Mouse (Mus musculus) thymus, adult 2 months (tissue): Measurements from ENCODE around the gene Mcoln2. TPM values are rescaled to one million over a fixed set of nuclear protein-coding genes. Genes with fewer than 3 reads are reported as not detected.

Experiments
- DNase-seq: peaks from one replicate; pipeline ENCODE4 v3.0.0; 2021
- H3K27ac ChIP-seq: fragments of 200-500 bp; 2 replicates; pipeline ENCODE4 v1.5.1; 2012; ENCODE audit warnings: low read length, control low read depth; ENCODE audit not compliant: control insufficient read depth, insufficient read depth
- H3K27me3 ChIP-seq: fragments of 200-500 bp; 2 replicates; pipeline ENCODE4 v1.6.1; 2012; ENCODE audit warnings: mild to moderate bottlenecking, low read length, moderate library complexity, mixed read lengths; ENCODE audit not compliant: control insufficient read depth, insufficient read depth
- H3K36me3 ChIP-seq: fragments of 200-500 bp; 2 replicates; pipeline ENCODE4 v1.6.1; 2012; ENCODE audit warnings: mild to moderate bottlenecking, low read length, moderate library complexity; ENCODE audit not compliant: control insufficient read depth, insufficient read depth
- H3K4me1 ChIP-seq: fragments of 200-500 bp; replicated peaks from 2 replicates; pipeline ENCODE4 v1.6.1; 2012; ENCODE audit warnings: low read length; ENCODE audit not compliant: control insufficient read depth, insufficient read depth
- H3K4me3 ChIP-seq: fragments of 200-500 bp; 2 replicates; pipeline ENCODE4 v1.5.1; 2012; ENCODE audit warnings: mild to moderate bottlenecking, low read length, control low read depth, moderate library complexity; ENCODE audit not compliant: control insufficient read depth, insufficient read depth
- CTCF ChIP-seq: fragments of 200-500 bp; IDR thresholded peaks from 2 replicates; pipeline ENCODE4 v1.5.1; 2012; ENCODE audit warnings: mild to moderate bottlenecking, control low read depth, low read length, moderate library complexity, borderline replicate concordance; ENCODE audit not compliant: control insufficient read depth, poor library complexity, insufficient read depth; ENCODE audit errors: extremely low read depth
- POLR2A ChIP-seq: fragments of 200-500 bp; IDR thresholded peaks from 2 replicates; pipeline ENCODE4 v1.6.1; 2012; ENCODE audit warnings: mild to moderate bottlenecking, low read length, control low read depth, moderate library complexity; ENCODE audit not compliant: control insufficient read depth, poor library complexity, insufficient read depth; ENCODE audit errors: extremely low read depth
- WGBS: fragments of 180-500 bp; shearing (Covaris S2); methylation state at CpG from one replicate; pipeline ENCODE4 v1.1.7; 2018; 5-methylcytosine and 5-hydroxymethylcytosine counted together
- polyA plus RNA-seq: library from polyadenylated mRNA; depleted of rRNA; stranded (reverse); fragments of >200 nt; gene quantifications from 2 replicates; pipeline ENCODE4 v1.2.3, GENCODE M21; 2012; rRNA removed

Gene Mcoln2
- polyA plus RNA-seq, result 3.3 and 3.5 TPM in 2 replicates

- peaks cover 44% of the 10 kb centered on the region for H3K4me1 ChIP-seq
- no peaks in the 10 kb centered on the region for H3K36me3 ChIP-seq
- peak within 1 kb of the TSS; percentile 55 for H3K4me3 ChIP-seq
- peak within 1 kb of the TSS; percentile 27 for H3K27ac ChIP-seq
- peak; percentile 29 for DNase-seq
- 13% methylated on average over 34 of the region's 34 CpGs for WGBS
- H3K27me3 ChIP-seq, result no peaks in the 10 kb centered on the region
- TF ChIP-seq CTCF (no peak), POLR2A (no peak)
Observed at GRCm38 (mm10) chr3:146149156-146150057, at the start of gene Mcoln2. Mcoln2 (plus strand) TSS chr3:146149833.

GRCm38 (mm10) chr3:146099925-146100324, 49.7 kb upstream of the Mcoln2 start:
- H3K27ac ChIP-seq, result no peak overlapping the region
- H3K27me3 ChIP-seq, result no peaks in the 10 kb centered on the region
- no peak overlapping the region for H3K4me3 ChIP-seq
- no peaks in the 10 kb centered on the region for H3K36me3 ChIP-seq
- DNase-seq, result no peak
- no peaks in the 10 kb centered on the region for H3K4me1 ChIP-seq
- TF ChIP-seq POLR2A (no peak), CTCF (no peak)

GRCm38 (mm10) chr3:146102049-146102448, 47.6 kb upstream of the Mcoln2 start:
- no peak overlapping the region for H3K4me3 ChIP-seq
- H3K27me3 ChIP-seq, result no peaks in the 10 kb centered on the region
- H3K36me3 ChIP-seq, result no peaks in the 10 kb centered on the region
- TF ChIP-seq CTCF (no peak), POLR2A (no peak)
- no peaks in the 10 kb centered on the region for H3K4me1 ChIP-seq
- DNase-seq, result peak; percentile 50
- H3K27ac ChIP-seq, result no peak overlapping the region
- WGBS, result 76% methylated on average over 6 of the region's 6 CpGs

GRCm38 (mm10) chr3:146107116-146107849, 42.4 kb upstream of the Mcoln2 start:
- H3K27ac ChIP-seq, result no peak overlapping the region
- WGBS, result 8% methylated on average over 18 of the region's 18 CpGs
- H3K36me3 ChIP-seq, result no peaks in the 10 kb centered on the region
- no peak for DNase-seq
- TF ChIP-seq CTCF, result no peak
- no peak for TF ChIP-seq POLR2A
- H3K27me3 ChIP-seq, result no peaks in the 10 kb centered on the region; the same call in 1 of the 2 replicates
- H3K4me1 ChIP-seq, result peaks cover 5% of the 10 kb centered on the region; the same call in 1 of the 2 replicates
- peak overlapping the region; percentile 24; the same call in 1 of the 2 replicates for H3K4me3 ChIP-seq

GRCm38 (mm10) chr3:146107921-146108571, 41.6 kb upstream of the Mcoln2 start, which contains the start of gene Wdr63:
Wdr63 (minus strand) TSS chr3:146108130.
- Histone ChIP-seq H3K27ac (no peak within 1 kb of the TSS), H3K4me3 (peak within 1 kb of the TSS; percentile 24; the same call in 1 of the 2 replicates), H3K27me3 (no peaks in the 10 kb centered on the region; the same call in 1 of the 2 replicates), H3K36me3 (no peaks in the 10 kb centered on the region), H3K4me1 (peaks cover 5% of the 10 kb centered on the region; the same call in 1 of the 2 replicates)
- 21% methylated on average over 18 of the region's 18 CpGs for WGBS
- peak; percentile 51 for DNase-seq
- TF ChIP-seq POLR2A, result no peak
- TF ChIP-seq CTCF, result no peak

GRCm38 (mm10) chr3:146108945-146109344, 40.7 kb upstream of the Mcoln2 start:
- Histone ChIP-seq H3K4me3 (no peak overlapping the region), H3K4me1 (peaks cover 5% of the 10 kb centered on the region; the same call in 1 of the 2 replicates), H3K27ac (no peak overlapping the region), H3K36me3 (no peaks in the 10 kb centered on the region), H3K27me3 (no peaks in the 10 kb centered on the region; the same call in 1 of the 2 replicates)
- no peak for DNase-seq
- 82% methylated on average over 2 of the region's 2 CpGs for WGBS
- TF ChIP-seq CTCF, result no peak
